Mouse (Mus musculus) MEL (cell line): Measurements from ENCODE around the gene Fnbp1l. TPM values are rescaled to one million over a fixed set of nuclear protein-coding genes. Genes with fewer than 3 reads are reported as not detected.

Experiments
- DNase-seq: peaks from one replicate; pipeline ENCODE4 v3.0.0; 2011; ENCODE audit warnings: low read depth, low spot score
- H3K27ac ChIP-seq: 2 replicates; pipeline ENCODE4 v1.5.1; 2012; ENCODE audit warnings: low read depth, mild to moderate bottlenecking, control low read depth, low read length, moderate library complexity; ENCODE audit not compliant: control insufficient read depth
- H3K27me3 ChIP-seq, 2 experiments: fragments of 150-350 bp in 1 of 2; sonication (generic) in 1 of 2; 2 replicates each; pipeline ENCODE4 v1.6.1; 2012; ENCODE audit warnings: low read length in 2 of 2, mild to moderate bottlenecking in 2 of 2, improper control_type of control experiment in 1 of 2, moderate library complexity in 1 of 2; ENCODE audit not compliant: insufficient read depth in 2 of 2, control insufficient read depth in 1 of 2
- H3K36me3 ChIP-seq, 2 experiments: 2 replicates each; pipeline ENCODE4 v1.6.1; 2012 to 2014; ENCODE audit warnings: low read length in 2 of 2, improper control_type of control experiment in 1 of 2, inconsistent platforms in 1 of 2, mild to moderate bottlenecking in 1 of 2; ENCODE audit not compliant: insufficient read depth in 2 of 2, control insufficient read depth in 1 of 2
- H3K4me1 ChIP-seq, 2 experiments: fragments of 150-350 bp in 1 of 2; sonication (generic) in 1 of 2; 2 replicates each; pipeline ENCODE4 v1.6.1; 2012; ENCODE audit warnings: low read length in 2 of 2, improper control_type of control experiment in 1 of 2, mild to moderate bottlenecking in 1 of 2; ENCODE audit not compliant: insufficient read depth in 2 of 2, control insufficient read depth in 1 of 2
- H3K4me3 ChIP-seq, 2 experiments: fragments of 150-350 bp in 1 of 2; sonication (generic) in 1 of 2; 2 replicates each; pipeline ENCODE4 v1.5.1; 2012; ENCODE audit warnings: low read depth in 2 of 2, low read length in 2 of 2, mild to moderate bottlenecking in 2 of 2, moderate library complexity in 2 of 2, control low read depth in 1 of 2, improper control_type of control experiment in 1 of 2; ENCODE audit not compliant: control insufficient read depth in 1 of 2, insufficient read depth in 1 of 2
- H3K79me2 ChIP-seq: 2 replicates; pipeline ENCODE4 v1.6.1; 2012; ENCODE audit warnings: mild to moderate bottlenecking, low read length, moderate library complexity; ENCODE audit not compliant: control insufficient read depth, poor library complexity, insufficient read depth
- H3K9ac ChIP-seq: 2 replicates; pipeline ENCODE4 v1.6.1; 2012; ENCODE audit warnings: low read depth, mild to moderate bottlenecking, control low read depth, low read length, moderate library complexity; ENCODE audit not compliant: control insufficient read depth, poor library complexity, severe bottlenecking
- H3K9me3 ChIP-seq: fragments of 150-350 bp; sonication (generic); replicated peaks from 2 replicates; pipeline ENCODE4 v1.6.1; 2012; ENCODE audit warnings: mild to moderate bottlenecking, low read length, improper control_type of control experiment, moderate library complexity; ENCODE audit not compliant: insufficient read depth
- BHLHE40 ChIP-seq: IDR thresholded peaks from 2 replicates; pipeline ENCODE4 v1.6.1; 2012; ENCODE audit warnings: low read depth, mild to moderate bottlenecking, inconsistent platforms, low read length, improper control_type of control experiment, borderline replicate concordance
- CHD2 ChIP-seq: IDR thresholded peaks from 2 replicates; pipeline ENCODE4 v1.6.1; 2011; ENCODE audit warnings: low read length, improper control_type of control experiment
- CTCF ChIP-seq, 3 experiments: IDR thresholded peaks in 2 of 3; conservative IDR thresholded peaks in 1 of 3; 2 replicates each; pipeline ENCODE4 v1.5.1; 2011 to 2012; ENCODE audit warnings: low read length in 3 of 3, low read depth in 2 of 3, mild to moderate bottlenecking in 2 of 3, improper control_type of control experiment in 1 of 3, inconsistent platforms in 1 of 3, mixed read lengths in 1 of 3, moderate library complexity in 1 of 3; ENCODE audit not compliant: control insufficient read depth in 1 of 3, insufficient read depth in 1 of 3, poor library complexity in 1 of 3, severe bottlenecking in 1 of 3
- HCFC1 ChIP-seq: IDR thresholded peaks from 2 replicates; pipeline ENCODE4 v1.6.1; 2012; ENCODE audit warnings: low read depth, mild to moderate bottlenecking, inconsistent platforms, low read length, improper control_type of control experiment, moderate library complexity
- JUND ChIP-seq: IDR thresholded peaks from 2 replicates; pipeline ENCODE4 v1.6.1; 2011; ENCODE audit warnings: low read depth, mild to moderate bottlenecking, improper control_type of control experiment, low read length
- MAX ChIP-seq: IDR thresholded peaks from 2 replicates; pipeline ENCODE4 v1.6.1; 2011; ENCODE audit warnings: low read length, improper control_type of control experiment
- MXI1 ChIP-seq: IDR thresholded peaks from 2 replicates; pipeline ENCODE4 v1.6.1; 2011; ENCODE audit warnings: mild to moderate bottlenecking, low read depth, low read length, improper control_type of control experiment
- MYB ChIP-seq: IDR thresholded peaks from 2 replicates; pipeline ENCODE4 v1.6.1; 2011; ENCODE audit warnings: mild to moderate bottlenecking, low read depth, low read length, improper control_type of control experiment
- NRF1 ChIP-seq: IDR thresholded peaks from 2 replicates; pipeline ENCODE4 v1.6.1; 2014; ENCODE audit warnings: low read depth, mild to moderate bottlenecking, inconsistent platforms, low read length, improper control_type of control experiment, moderate library complexity; ENCODE audit not compliant: poor library complexity, insufficient read depth, severe bottlenecking
- POLR2A ChIP-seq, 2 experiments: IDR thresholded peaks; 2 replicates each; pipeline ENCODE4 v1.6.1; 2011 to 2012; ENCODE audit warnings: low read length in 2 of 2, mild to moderate bottlenecking in 2 of 2, control low read depth in 1 of 2, improper control_type of control experiment in 1 of 2, low read depth in 1 of 2, moderate library complexity in 1 of 2; ENCODE audit not compliant: control insufficient read depth in 1 of 2, insufficient read depth in 1 of 2, poor library complexity in 1 of 2
- POLR2AphosphoS2 ChIP-seq: IDR thresholded peaks from 2 replicates; pipeline ENCODE4 v1.6.1; 2011; ENCODE audit warnings: low read length, improper control_type of control experiment
- POLR2AphosphoS5 ChIP-seq: IDR thresholded peaks from 2 replicates; pipeline ENCODE4 v1.6.1; 2012; ENCODE audit warnings: low read depth, borderline replicate concordance, mild to moderate bottlenecking, inconsistent platforms, low read length, moderate library complexity, mixed read lengths
- RAD21 ChIP-seq: IDR thresholded peaks from 2 replicates; pipeline ENCODE4 v1.6.1; 2011; ENCODE audit warnings: mild to moderate bottlenecking, low read depth, low read length, improper control_type of control experiment
- TBP ChIP-seq: IDR thresholded peaks from 2 replicates; pipeline ENCODE4 v1.8.0; 2011; ENCODE audit warnings: low read depth, low read length, improper control_type of control experiment
- TCF12 ChIP-seq: IDR thresholded peaks from 2 replicates; pipeline ENCODE4 v1.6.1; 2014; ENCODE audit warnings: low read depth, mild to moderate bottlenecking, inconsistent platforms, low read length, improper control_type of control experiment, moderate library complexity
- ZC3H11A ChIP-seq: IDR thresholded peaks from 2 replicates; pipeline ENCODE4 v1.6.1; 2012; ENCODE audit warnings: low read depth, mild to moderate bottlenecking, inconsistent platforms, low read length, improper control_type of control experiment
- ZKSCAN1 ChIP-seq: IDR thresholded peaks from 2 replicates; pipeline ENCODE4 v1.6.1; 2012; ENCODE audit warnings: low read depth, mild to moderate bottlenecking, inconsistent platforms, low read length, improper control_type of control experiment, moderate library complexity
- polyA plus RNA-seq, 2 experiments: library from polyadenylated mRNA; stranded (reverse) in 1 of 2; unstranded in 1 of 2; fragments of >175 nt in 1 of 2; fragments of >200 nt in 1 of 2; gene quantifications; 2 replicates each; pipeline versions ENCODE4 v1.2.1 to v1.2.4; 2012; ENCODE audit warnings: low replicate concordance in 2 of 2, low read depth in 1 of 2; ENCODE audit not compliant: insufficient read length in 2 of 2, insufficient read depth in 1 of 2, missing spikeins in 1 of 2
- total RNA-seq: library from RNA; depleted of rRNA; stranded (reverse); fragments of 300-350 nt; gene quantifications from 2 replicates; pipeline ENCODE4 v1.2.3, GENCODE M21; 2012

The Fnbp1l gene
- total and polyA plus RNA-seq, 3 experiments = not detected

- TF ChIP-seq ZKSCAN1 (no peak), TCF12 (no peak), JUND (no peak), MXI1 (no peak), HCFC1 (no peak), BHLHE40 (no peak), POLR2A (IDR thresholded peaks at IDR 0.05; ENCODE audit: control insufficient read depth in 1 of 2, insufficient read depth in 1 of 2, low read depth in 1 of 2, low read length in 2 of 2, poor library complexity in 1 of 2) (no peak), CTCF (IDR thresholded peaks at IDR 0.05 in 2 of 3, conservative IDR thresholded peaks at IDR 0.05 in 1 of 3; ENCODE audit: control insufficient read depth in 1 of 3, insufficient read depth in 1 of 3, low read depth in 2 of 3, low read length in 3 of 3, poor library complexity in 1 of 3, severe bottlenecking in 1 of 3) (no peak), POLR2AphosphoS5 (no peak), NRF1 (no peak), POLR2AphosphoS2 (no peak), MYB (no peak)
- Histone ChIP-seq H3K36me3 (no peaks in the 10 kb centered on the region), H3K4me3 (no peak overlapping the region), H3K9me3 (no peaks in the 10 kb centered on the region), H3K4me1 (no peaks in the 10 kb centered on the region), H3K27ac (no peak overlapping the region), H3K27me3 (no peaks in the 10 kb centered on the region), H3K79me2 (no peaks in the 10 kb centered on the region), H3K9ac (no peak overlapping the region)
- DNase-seq = no peak
Observed at GRCm38 (mm10) chr3:122506343-122506916, 113.1 kb downstream of the Fnbp1l start.

- TF ChIP-seq CHD2 (no peak), ZC3H11A (no peak), MAX (no peak), CTCF (IDR thresholded peaks at IDR 0.05 in 2 of 3, conservative IDR thresholded peaks at IDR 0.05 in 1 of 3; ENCODE audit: control insufficient read depth in 1 of 3, insufficient read depth in 1 of 3, low read depth in 2 of 3, low read length in 3 of 3, poor library complexity in 1 of 3, severe bottlenecking in 1 of 3) (no peak), NRF1 (no peak)
- Histone ChIP-seq H3K4me1 (no peaks in the 10 kb centered on the region), H3K27ac (no peak overlapping the region), H3K27me3 (no peaks in the 10 kb centered on the region), H3K36me3 (no peaks in the 10 kb centered on the region), H3K79me2 (no peaks in the 10 kb centered on the region), H3K4me3 (no peak overlapping the region), H3K9me3 (no peaks in the 10 kb centered on the region), H3K9ac (no peak overlapping the region)
- no peak for DNase-seq
Observed at GRCm38 (mm10) chr3:122500929-122501328, 118.6 kb downstream of the Fnbp1l start.

- H3K4me1 ChIP-seq = no peaks in the 10 kb centered on the region
- TF ChIP-seq ZKSCAN1 = no peak
- no peak for TF ChIP-seq RAD21
- no peak for TF ChIP-seq TBP
- TF ChIP-seq TCF12 = no peak
- H3K9ac ChIP-seq = no peak overlapping the region
- H3K4me3 ChIP-seq = no peak overlapping the region
- no peaks in the 10 kb centered on the region for H3K36me3 ChIP-seq
- no peak for DNase-seq
- no peaks in the 10 kb centered on the region for H3K27me3 ChIP-seq
- H3K79me2 ChIP-seq = no peaks in the 10 kb centered on the region
- H3K27ac ChIP-seq = no peak overlapping the region
- no peaks in the 10 kb centered on the region for H3K9me3 ChIP-seq
Observed at GRCm38 (mm10) chr3:122499647-122500046, 119.9 kb downstream of the Fnbp1l start.
